Mouse (Mus musculus) stomach, postnatal 0 days (tissue): ENCODE measurements at regions not wholly inside any gene's neighbourhood (a gene's known extent, or its start where the extent isn't known, plus 50 kb on each side); places are given as distances from the start of the nearest gene placed in this dataset.

Experiments used
- ATAC-seq: fragments of 200-750 bp; cut with Nextera tagmentation; 2 replicates; pipeline ENCODE4 v1.8.0; 2017; ENCODE audit not compliant: low FRiP score, low TSS enrichment
- DNase-seq: peaks from one replicate; pipeline ENCODE4 v3.0.0-alpha.2; 2016; ENCODE audit warnings: low spot score
- H3K27ac ChIP-seq: fragments of 300-500 bp; sonication (generic); replicated peaks from 2 replicates; pipeline ENCODE4 v1.5.1; 2014; ENCODE audit warnings: mild to moderate bottlenecking, control low read depth
- H3K27me3 ChIP-seq: fragments of 300-500 bp; sonication (generic); 2 replicates; pipeline ENCODE4 v1.6.1; 2014; ENCODE audit warnings: low read length; ENCODE audit not compliant: control insufficient read depth, insufficient read depth
- H3K36me3 ChIP-seq: fragments of 300-500 bp; sonication (generic); 2 replicates; pipeline ENCODE4 v1.6.1; 2014; ENCODE audit warnings: low read length, mixed read lengths; ENCODE audit not compliant: control insufficient read depth, insufficient read depth
- H3K4me1 ChIP-seq: fragments of 300-500 bp; sonication (generic); replicated peaks from 2 replicates; pipeline ENCODE4 v1.6.1; 2014; ENCODE audit warnings: antibody characterized with exemption; ENCODE audit not compliant: control insufficient read depth, insufficient read depth
- H3K4me2 ChIP-seq: fragments of 300-500 bp; sonication (generic); replicated peaks from 2 replicates; pipeline ENCODE4 v1.6.1; 2014; ENCODE audit warnings: low read depth, mild to moderate bottlenecking, control low read depth, moderate library complexity
- H3K4me3 ChIP-seq: fragments of 300-500 bp; sonication (generic); 2 replicates; pipeline ENCODE4 v1.5.1; 2014; ENCODE audit warnings: low read depth, low read length, control low read depth
- H3K9ac ChIP-seq: fragments of 300-500 bp; sonication (generic); 2 replicates; pipeline ENCODE4 v1.6.1; 2014; ENCODE audit warnings: mild to moderate bottlenecking, low read length, control low read depth, mixed read lengths
- H3K9me3 ChIP-seq: fragments of 300-500 bp; sonication (generic); 2 replicates; pipeline ENCODE4 v1.6.1; 2016; ENCODE audit warnings: low read length; ENCODE audit not compliant: control insufficient read depth
- CTCF ChIP-seq: IDR thresholded peaks from 2 replicates; pipeline ENCODE4 v1.5.1; 2016; ENCODE audit warnings: antibody characterized with exemption, low read depth, mild to moderate bottlenecking, moderate library complexity
- EP300 ChIP-seq: optimal IDR thresholded peaks from 2 replicates; pipeline ENCODE3; 2016; ENCODE audit warnings: antibody characterized with exemption
- WGBS: fragments of 180-500 bp; shearing (Covaris S2); extraction: QIAGEN DNeasy Blood & Tissue Kit; methylation state at CpG from one replicate; pipeline ENCODE4 v1.1.7; 2014; 5-methylcytosine and 5-hydroxymethylcytosine counted together

GRCm38 (mm10) chr2:133614672-133615071, 62.7 kb downstream of the Bmp2 start:
- Histone ChIP-seq H3K4me2 (no peak overlapping the region), H3K4me3 (no peak overlapping the region), H3K36me3 (no peaks in the 10 kb centered on the region), H3K9ac (no peak overlapping the region), H3K27me3 (no peaks in the 10 kb centered on the region), H3K4me1 (no peaks in the 10 kb centered on the region), H3K9me3 (no peaks in the 10 kb centered on the region), H3K27ac (no peak overlapping the region)
- DNase-seq (peak; percentile 23), ATAC-seq (no peak)
- peak; percentile 80 for TF ChIP-seq CTCF
- no peak for TF ChIP-seq EP300
- 25% methylated on average over 4 of the region's 4 CpGs for WGBS

DNA sequence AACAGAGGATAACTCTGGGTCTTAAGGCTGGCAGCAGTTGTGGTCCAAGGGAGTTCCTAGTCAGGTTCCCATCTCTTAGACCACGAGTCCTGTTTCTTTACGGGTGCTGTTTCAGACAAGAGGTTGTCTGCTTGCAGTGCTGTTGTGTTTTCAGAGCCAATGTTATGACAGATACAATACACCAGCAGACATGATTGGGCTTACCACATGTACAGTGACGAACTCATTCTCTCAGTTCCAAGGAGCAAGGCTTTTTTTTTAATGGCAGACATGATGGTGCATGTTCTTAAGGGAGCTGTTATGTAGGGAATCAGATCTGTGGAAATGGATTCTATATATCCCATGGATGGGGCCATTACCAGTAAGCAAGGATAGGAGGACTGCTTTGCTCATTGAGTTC, 63.3 kb downstream of the Bmp2 start:
- Histone ChIP-seq H3K9me3 (no peaks in the 10 kb centered on the region), H3K27ac (no peak overlapping the region), H3K4me2 (no peak overlapping the region), H3K4me3 (no peak overlapping the region), H3K36me3 (no peaks in the 10 kb centered on the region), H3K4me1 (no peaks in the 10 kb centered on the region), H3K9ac (no peak overlapping the region), H3K27me3 (no peaks in the 10 kb centered on the region)
- ATAC-seq (no peak), DNase-seq (no peak)
- 72% methylated on average over 3 of the region's 3 CpGs for WGBS
- TF ChIP-seq EP300: no peak
- no peak for TF ChIP-seq CTCF

GRCm38 (mm10) chr2:133617317-133617835, 65.4 kb downstream of the Bmp2 start:
- Histone ChIP-seq H3K4me2 (no peak overlapping the region), H3K27ac (no peak overlapping the region), H3K9ac (no peak overlapping the region), H3K9me3 (no peaks in the 10 kb centered on the region), H3K36me3 (no peaks in the 10 kb centered on the region), H3K4me3 (no peak overlapping the region), H3K27me3 (no peaks in the 10 kb centered on the region), H3K4me1 (no peaks in the 10 kb centered on the region)
- TF ChIP-seq EP300: no peak
- DNase-seq (no peak), ATAC-seq (no peak)
- WGBS: 42% methylated on average over 3 of the region's 3 CpGs

DNA sequence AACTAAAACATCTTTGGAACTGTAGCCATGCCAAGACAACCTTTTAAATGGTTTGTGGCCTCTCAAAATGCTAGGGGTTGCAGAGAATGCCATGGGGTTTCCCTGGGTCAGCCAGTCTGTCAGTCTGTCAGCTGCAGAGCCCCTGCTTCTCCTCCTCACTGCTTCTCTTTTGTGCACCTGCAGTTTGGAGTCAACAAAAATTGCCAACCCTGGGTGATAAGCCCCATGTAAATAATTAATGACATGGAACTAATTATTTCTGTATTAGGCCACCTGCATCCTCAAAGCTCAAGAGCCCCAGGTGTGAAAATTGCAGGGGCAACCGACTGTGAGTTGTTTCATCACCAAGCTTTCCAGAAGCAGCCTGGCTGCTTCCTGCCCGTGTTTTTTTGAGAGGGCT, 70.6 kb downstream of the Bmp2 start:
- Histone ChIP-seq H3K4me3 (no peak overlapping the region), H3K27ac (no peak overlapping the region), H3K9me3 (no peaks in the 10 kb centered on the region), H3K27me3 (no peaks in the 10 kb centered on the region), H3K4me2 (no peak overlapping the region), H3K36me3 (no peaks in the 10 kb centered on the region), H3K4me1 (no peaks in the 10 kb centered on the region), H3K9ac (no peak overlapping the region)
- no peak for DNase-seq
- ATAC-seq: no peak
- TF ChIP-seq EP300: no peak
- TF ChIP-seq CTCF: no peak
- WGBS: 27% methylated on average over 2 of the region's 2 CpGs

DNA sequence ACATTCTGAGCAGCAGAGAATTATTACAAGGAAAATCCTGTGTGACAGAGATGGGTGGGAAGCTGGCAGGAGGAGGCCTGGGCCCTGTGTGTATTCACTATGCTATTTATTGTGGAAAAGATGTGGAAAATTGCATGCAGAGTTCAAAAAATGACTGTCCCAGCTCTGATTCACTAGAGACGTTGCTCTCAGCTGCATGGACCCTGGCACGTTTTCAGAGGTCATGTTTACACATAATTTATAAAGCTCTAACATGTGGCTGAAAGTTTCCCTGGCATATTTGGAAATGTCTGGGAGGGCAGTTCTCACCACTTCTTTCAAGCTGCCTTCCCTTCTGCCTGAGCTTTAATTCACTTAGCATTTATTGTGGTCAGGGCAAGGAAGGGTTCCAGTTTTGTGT, 73.6 kb downstream of the Bmp2 start:
- Histone ChIP-seq H3K4me2 (no peak overlapping the region), H3K27me3 (no peaks in the 10 kb centered on the region), H3K4me1 (no peaks in the 10 kb centered on the region), H3K9me3 (no peaks in the 10 kb centered on the region), H3K9ac (no peak overlapping the region), H3K4me3 (no peak overlapping the region), H3K27ac (no peak overlapping the region), H3K36me3 (no peaks in the 10 kb centered on the region)
- TF ChIP-seq CTCF (no peak), EP300 (no peak)
- no peak for DNase-seq
- 6% methylated on average over 2 of the region's 2 CpGs for WGBS
- no peak for ATAC-seq

DNA sequence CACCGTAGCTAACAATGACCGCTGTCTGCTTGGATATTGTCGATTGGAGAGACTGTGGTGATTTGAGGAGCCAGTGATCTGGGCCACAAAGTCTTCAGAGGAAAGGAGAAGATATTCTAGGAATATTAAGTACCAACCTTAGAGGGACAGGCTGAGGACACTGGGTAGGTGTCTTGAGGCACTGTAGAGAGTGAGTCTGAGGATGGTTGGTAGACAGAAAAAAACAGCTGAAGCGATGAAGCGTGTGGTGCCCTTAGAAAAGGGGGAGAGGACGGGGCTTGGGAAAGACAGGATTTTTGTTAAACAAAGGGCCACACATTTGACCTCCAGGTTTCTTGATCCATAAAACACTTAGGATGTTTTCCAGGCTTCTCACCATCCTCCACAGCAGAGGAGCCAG, 76.9 kb downstream of the Bmp2 start:
- Histone ChIP-seq H3K9ac (no peak overlapping the region), H3K4me2 (no peak overlapping the region), H3K4me1 (no peaks in the 10 kb centered on the region), H3K36me3 (no peaks in the 10 kb centered on the region), H3K4me3 (no peak overlapping the region), H3K27ac (no peak overlapping the region), H3K9me3 (no peaks in the 10 kb centered on the region), H3K27me3 (no peaks in the 10 kb centered on the region)
- WGBS: 86% methylated on average over 6 of the region's 6 CpGs
- TF ChIP-seq CTCF (no peak), EP300 (no peak)
- no peak for ATAC-seq
- DNase-seq: no peak
